Mouse (Mus musculus) kidney, postnatal 14 days (tissue): ENCODE results near the gene Gsg1l.
A peak's percentile ranks its signal among the peaks of the same experiment; 100 is the strongest.

Experiments used
- DNase-seq: peaks from one replicate; pipeline ENCODE4 v3.0.0; 2022; ENCODE audit warnings: mixed read lengths

Gsg1l gene

DNA sequence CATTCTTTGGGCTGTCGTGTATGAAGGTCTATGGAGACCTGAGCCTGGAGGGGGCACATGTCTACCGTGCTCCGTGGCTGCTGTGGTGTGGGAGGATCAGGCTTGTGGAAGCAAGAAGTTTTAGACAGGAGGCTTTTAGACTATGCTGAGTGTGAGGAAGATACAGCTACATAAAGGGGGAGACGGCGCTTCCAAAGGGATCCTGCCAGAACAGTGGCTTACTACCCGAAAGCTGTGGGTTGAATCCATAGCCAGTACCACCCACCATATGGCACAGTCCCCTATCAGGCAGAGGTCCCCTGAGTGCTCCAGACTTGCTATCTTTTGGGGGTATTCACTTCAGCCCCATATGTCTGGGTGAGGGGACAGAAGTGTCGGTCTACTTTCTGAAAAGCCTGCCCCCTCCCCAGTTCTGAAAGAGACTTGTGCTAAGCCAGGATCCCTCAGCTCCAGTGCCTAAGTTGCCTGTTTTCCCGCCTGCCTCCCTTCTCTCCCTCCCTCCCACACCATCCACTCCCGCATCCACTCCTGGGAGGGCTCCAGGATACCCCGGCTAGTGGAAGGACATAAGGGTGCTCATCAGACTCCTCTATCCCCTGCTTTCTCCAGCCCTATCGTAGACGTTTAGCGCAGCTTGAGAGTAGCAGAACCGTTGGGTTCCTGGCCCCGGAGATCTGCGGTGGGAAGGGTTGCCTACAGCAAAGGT, 1.1 kb downstream of the Gsg1l start:
- no peak for DNase-seq

DNA sequence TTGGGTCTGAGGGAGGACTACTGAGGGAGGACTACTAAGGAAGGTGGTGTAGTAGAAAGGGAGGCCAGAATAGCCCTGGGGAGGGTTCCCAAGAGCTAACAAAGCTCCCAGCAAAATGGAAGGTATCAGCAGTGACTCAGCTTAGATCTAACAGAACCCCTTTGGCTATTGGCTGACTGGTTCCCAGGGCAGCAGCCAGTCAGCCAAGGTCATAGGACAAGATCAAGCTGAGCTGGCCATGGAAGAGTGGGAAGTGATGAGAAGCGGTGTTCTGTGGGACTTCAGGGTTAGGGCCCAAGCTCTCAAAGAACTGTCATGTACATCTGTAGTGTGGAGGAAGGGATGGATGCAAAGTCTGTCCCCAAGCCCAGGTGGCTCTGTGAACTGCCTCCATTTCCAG, 5.3 kb downstream of the Gsg1l start:
- no peak for DNase-seq

DNA sequence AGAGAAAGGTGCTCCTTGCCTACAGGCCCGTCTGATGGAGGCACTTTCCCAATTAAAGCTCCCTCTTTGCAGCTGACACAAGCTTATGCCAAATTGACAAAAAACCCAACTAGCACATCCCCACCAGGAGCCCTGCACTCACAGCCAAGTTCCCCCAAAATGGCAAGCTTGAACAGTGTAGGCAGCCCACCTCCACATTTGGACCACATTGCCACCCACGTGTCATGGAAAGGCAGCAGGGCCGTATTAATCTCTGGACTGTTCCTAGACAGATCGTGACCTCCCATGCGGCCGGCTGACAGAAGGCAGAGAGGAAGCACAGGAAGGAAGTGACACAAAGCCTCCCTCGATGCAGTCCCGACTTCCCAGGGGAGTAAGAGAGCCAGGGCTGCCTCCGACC, 7.2 kb downstream of the Gsg1l start:
- no peak for DNase-seq

DNA sequence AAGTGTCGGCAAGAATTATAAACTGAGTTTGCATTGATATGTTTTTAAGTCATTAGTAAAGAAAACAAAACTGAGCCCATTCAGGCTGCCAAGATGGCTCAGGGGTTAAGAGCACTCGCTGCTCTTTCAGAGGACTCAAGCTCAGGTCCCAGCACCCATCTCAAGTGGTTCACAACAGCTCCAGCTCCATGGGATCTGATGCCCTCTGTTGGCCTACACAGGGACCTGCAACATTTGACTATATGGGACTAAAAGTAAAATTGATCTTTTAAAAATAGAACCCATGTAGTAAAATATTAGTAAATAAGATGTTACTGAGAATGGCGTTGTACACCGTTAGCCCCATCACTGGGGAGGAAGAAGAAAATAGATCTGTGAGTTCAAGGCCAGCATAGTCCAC, 11.9 kb downstream of the Gsg1l start:
- DNase-seq, result no peak

DNA sequence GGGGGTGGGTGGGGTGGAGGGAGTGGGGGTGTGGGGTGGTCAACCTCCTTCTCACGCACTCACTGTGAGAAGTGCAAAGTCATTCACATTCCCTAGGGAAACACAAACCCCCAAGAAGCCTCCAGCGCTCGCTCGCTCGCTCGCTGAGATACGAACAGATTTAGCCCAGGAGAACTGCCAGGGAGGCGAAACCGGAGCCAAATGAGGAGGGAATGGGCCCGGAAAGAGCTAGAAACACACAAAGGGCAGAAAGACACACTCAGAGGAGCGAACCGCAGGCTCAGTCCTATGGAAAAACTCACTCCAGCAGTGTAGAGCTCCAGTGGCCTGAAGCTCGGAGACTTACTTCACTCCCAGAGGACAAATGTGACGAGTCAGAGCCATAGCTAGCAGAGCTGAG, 15.4 kb downstream of the Gsg1l start:
- peak; percentile 49 for DNase-seq

DNA sequence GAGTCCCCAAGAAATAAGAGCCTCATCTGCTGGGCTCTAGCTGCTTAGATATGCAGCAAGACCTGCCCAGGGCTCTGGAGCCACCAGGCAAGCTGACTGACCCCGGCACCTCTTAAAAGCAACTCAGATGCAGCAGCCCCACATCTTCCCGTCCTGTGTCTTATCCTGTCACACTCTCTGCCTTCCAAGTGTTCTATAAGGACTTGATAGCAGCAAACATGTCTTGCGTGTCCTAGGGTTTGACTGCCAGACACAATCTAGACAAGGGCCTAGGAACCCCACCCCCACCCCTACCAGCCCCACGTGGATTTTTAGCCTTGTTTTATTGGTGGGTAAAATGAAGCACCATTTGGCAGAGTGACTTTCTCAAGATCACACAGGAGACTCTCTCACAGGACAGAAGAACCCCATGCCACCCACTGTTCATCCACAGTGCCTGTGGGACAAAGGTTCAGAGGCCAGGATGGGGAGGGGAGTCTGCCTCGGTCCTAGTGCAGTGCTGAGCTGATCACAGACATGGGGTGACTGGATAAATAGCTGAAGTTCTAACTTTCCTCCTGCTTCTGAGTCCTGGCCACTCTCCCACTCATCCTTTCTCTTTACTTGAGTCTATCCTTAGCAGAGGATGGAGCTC, 16.9 kb downstream of the Gsg1l start:
- no peak for DNase-seq

DNA sequence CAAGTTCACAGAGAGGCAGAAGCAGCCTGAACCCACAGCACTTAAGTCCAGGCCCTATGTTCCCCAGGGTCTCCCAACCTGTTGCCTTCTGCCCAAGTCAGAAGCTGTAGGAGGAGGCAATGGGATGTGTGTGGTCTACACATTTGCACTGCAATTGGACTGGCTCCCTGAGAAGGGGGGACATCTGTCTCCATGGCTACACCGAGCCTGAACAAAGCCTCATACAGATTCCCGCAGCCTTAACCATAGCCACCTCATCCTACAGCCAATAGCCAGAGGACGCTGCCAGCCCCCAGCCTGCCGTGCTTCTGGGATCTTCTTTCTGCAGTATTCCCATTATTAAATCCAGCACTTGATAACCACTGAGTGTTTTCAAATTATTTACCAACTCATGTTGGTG, 20.0 kb downstream of the Gsg1l start:
- no peak for DNase-seq

DNA sequence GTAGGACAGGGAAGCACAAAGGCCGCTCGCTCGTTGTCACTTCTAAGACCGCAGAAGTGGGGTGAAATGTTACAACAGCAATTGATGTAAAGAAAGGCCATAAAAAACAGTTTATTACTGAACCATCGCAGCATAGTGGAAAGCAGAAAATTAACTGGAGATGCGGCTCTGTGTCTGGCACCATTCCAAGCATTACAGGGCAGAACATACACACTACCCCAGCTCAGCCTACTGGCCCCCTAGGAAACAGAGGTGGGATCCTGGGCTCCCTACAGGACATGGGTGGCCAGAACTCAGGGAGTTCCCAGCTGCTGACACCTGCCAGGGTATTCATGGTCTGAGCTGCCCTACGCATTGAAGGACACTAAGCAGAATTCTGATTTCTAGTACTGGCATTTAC, 23.3 kb downstream of the Gsg1l start:
- no peak for DNase-seq

DNA sequence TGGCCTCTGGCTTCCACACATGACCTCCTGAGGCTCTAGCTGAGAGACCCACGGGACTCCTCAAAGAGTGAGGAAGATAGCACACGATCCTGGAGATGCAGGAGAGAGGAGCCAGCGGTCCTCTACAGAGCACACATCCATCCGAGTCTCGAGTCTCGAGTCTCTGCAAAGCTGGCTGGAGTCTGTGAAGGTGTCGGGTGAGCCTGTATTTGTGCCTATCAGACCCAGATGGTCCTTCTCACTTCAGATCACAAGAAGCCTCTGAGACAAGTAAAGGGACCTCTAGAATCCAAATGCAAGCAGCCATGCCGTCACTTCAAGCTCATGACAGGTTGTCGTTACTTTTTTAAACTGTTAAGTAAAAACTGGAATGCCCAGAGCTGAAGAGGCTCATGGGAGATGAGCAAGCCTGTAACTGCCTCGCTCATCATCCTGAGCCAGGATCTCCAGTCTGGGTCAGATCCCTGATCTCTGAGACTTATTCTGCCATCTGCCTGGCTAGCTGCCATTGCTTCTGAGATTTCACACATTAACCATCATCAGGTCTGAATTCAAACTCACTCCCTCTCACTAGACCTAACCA, 24.8 kb downstream of the Gsg1l start:
- no peak for DNase-seq

DNA sequence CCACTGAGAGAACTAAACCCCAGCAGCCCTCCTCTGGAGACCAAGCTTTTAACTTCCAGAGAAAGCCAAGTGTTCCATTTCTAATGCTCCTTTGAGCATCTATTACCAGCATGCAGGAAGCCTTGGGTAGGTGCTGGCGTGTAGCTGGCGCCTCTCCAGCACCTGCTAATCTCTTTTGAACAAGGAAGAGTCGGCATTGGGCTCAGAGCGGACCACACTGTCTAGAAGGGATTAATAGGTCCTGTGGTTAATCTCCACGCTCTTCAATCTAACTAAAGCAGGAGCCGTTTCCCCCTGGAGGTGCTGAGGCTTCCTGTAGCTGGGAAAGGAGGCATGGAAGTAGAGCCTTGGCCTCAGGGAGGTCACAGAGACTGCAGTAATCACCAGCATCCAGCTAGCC, 27.6 kb downstream of the Gsg1l start:
- no peak for DNase-seq

DNA sequence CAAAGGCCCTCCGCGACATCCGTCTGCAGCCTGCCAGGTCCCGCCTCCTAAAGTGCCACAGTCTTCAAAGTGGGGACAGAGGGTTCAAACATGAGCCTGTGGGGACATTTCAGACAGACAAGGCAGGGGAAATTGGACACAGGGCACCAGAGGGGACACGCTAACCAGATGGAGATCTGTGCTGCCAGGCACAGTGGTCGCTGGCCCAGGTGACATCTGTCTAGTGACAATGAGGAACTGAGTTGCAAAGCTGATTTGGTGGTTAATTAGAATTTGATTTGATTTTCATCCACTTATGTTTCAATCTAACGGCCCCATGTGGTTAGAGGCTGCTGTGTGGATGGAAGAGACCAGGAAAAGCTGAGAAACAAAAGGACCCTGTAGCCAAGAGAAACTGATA, 28.6 kb downstream of the Gsg1l start:
- DNase-seq, result no peak

DNA sequence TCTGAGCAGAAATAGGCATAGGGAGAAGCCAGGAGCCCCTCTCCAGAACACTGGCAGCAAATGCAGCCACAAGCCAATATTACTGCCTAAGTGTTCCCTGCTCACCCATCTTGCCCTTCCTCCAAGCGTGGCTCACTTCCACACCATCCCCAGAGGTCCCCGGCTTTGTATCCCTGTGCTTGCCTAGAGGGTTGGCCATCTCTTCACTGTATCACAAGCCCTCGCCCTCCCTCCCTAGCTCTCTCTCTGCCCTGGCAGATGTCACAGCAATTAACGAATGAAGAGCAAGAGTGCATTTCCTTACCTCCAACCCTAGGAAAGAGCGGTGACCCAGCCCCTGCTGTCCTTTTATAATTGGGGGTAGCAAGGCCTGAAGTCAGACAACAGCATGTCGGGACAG, 30.3 kb downstream of the Gsg1l start:
- no peak for DNase-seq

DNA sequence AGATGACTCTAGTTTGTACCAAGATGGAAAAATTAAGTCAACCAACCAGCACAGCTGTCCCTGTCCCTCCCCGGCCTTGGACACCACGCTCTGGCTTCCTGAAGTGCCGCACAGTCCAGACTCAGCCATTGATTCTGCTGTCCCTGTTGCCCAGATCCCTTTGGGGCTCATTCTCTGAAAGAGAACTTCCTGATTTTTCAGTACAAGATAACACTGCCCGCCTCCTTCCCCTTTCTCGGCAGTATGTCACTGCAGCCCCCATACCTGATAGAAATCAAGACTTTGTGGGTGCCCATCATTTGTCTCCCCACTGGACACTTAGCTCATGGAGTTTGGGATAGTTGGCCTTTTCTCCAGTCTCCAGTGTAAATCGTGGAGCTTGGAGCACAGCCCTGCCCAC, 37.1 kb downstream of the Gsg1l start:
- DNase-seq, result no peak

DNA sequence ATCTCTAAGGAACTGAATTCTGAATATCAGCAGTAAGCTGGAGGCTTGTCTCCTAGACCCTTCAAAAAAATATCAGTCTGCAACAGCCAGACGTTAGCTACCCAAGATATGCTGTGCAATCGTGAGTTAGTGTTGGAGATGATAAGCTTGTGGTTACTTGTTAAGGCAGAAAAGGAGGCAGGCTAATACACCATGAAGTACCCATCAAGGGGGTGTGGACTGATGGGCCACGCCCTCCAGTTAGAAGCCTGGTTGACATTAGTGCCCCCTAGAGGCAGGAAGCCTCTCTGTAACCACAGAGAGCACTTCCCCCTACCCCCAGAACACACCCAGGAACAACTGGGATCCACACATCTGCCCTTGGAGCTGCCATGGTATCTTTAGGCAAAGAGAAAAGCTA, 39.9 kb downstream of the Gsg1l start:
- no peak for DNase-seq

DNA sequence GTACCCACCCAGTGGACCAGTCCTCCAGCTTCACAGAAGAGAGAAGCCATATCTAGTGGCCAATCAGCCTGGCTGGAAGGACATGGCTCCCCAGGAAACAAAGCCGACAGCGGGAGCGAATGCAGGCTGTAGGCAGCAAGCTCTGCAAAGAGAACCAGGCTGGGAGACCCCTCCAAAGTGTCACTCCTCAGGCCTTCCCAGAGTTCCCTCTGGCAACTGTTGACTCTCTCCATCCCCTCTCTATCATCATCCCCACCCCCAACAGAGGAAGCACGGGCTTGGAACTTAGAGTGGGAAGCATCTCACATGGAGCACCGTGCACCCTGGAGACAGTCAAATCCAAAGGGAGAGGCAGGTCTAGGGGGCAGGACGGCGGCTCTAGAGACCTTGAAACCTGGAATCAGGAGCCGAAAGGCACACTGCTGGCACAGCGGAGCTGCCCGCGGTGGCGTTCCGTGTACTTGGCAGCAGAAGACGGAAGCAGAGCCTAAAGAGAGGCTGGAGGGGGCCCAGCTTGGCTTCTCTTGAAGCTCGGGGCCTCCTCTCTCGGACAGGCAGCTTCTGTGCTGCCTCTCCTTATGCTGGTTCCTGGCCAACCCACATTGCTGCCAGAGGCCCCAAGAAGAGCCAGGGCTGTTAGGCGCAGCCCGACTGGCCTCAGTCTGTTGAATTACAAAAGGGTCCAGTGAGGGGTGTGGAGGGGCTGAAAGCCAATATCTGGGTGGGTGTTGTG, 41.3 kb downstream of the Gsg1l start:
- DNase-seq, result no peak

DNA sequence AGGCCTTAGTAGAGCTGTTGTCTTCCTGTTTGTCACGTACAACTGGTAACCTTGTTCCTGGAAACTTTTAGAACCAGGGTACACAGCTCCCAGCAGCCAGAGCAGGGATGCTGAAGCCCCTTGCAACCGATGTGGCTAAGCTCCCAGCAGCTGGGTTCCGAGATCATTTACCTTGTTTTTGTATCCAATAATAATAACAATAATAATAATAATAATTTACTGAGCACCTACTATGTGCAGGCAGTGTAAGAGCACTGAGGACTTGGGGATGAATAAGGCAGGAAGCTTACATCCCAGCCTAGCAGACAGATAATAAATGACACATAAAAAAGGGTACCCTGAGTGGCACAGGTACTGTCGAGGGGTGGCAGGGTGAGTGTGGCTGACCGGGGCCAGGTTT, 42.4 kb downstream of the Gsg1l start:
- no peak for DNase-seq

DNA sequence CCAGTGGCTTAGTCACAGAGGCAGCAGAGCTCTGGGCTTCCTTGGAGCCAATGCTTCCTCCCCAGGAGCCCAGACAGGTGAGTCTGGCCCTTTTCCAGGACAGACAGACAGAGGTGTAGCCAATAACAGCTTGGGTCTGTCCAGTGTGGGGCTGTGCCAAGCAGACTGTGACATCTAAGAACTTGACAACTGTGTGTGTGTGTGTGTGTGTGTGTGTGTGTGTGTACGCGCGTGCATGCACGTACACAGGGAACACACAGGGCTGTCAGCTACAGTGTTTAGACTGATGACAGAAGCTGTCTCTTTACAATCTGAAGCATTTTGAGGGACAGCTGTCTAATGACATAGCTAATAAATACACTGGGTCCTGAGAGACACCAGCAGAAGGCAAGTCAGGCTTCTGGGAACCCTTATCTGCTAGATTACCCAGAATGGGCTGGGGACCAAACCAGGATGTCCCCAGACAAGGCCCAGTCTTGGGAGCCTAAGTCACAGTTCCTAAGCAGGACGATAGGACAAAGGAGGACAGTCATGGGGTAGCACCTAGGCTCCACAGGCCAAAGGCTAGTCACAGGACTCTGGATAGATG, 42.9 kb downstream of the Gsg1l start:
- no peak for DNase-seq

DNA sequence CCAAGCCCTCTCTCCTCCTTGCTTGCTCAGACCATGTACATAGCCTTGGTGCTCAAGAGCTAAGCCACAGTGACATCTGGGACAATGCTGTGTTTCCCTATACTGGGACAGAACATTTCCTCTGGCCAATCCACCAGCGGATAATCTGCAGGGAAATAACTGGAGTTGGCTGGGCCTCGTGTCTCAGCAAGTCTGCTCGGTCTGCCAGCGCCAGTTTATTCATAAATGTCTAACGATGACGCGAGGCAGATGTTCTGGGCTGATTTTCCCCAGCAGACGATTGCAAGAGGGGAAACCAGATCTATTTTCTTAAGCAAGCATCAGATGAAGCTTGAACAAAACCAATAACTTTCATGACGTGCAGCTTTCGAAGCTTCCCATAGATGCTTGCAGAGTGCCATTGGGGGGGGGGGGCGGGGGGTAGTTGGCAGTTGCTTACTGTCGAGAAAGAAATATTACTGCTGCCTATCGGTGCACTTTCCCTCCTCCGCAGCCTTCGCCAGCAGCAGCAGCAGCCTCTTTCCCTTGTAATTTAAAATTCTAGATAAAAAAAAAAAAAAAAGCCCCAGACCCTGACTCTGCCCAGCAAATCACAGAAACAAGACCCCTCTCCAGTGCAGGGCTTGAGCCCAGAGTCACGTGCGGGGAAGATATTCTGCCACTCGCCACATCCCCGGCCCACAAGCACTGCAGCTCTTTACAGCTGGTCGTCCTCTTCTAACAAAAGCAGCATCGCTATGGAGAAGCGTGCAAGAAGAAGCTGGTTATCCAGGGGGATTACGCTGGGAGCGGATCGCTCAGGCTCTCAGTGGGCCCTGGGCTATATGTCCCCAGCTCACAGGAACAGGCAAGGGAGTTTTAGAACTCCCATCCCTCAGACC, 43.6 kb downstream of the Gsg1l start:
- peak; percentile 41 for DNase-seq

DNA sequence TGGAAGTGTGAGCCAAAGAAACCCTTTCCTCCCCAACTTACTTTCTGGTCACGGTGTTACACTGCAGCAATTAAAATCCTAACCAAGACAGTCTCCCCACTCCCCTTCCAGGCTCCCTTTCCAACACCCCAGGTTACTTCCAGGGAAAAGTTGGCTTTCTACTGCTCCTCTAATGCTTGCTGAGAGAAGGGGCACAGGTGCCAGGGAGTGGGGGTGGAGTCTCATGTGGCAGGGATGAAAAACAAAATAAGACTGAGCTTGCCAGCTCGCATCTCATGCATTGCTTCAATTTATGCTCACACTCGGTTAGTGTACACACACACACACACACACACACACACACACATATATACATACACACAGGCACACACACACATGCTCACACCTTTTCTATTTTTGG, 46.9 kb downstream of the Gsg1l start:
- DNase-seq, result no peak

DNA sequence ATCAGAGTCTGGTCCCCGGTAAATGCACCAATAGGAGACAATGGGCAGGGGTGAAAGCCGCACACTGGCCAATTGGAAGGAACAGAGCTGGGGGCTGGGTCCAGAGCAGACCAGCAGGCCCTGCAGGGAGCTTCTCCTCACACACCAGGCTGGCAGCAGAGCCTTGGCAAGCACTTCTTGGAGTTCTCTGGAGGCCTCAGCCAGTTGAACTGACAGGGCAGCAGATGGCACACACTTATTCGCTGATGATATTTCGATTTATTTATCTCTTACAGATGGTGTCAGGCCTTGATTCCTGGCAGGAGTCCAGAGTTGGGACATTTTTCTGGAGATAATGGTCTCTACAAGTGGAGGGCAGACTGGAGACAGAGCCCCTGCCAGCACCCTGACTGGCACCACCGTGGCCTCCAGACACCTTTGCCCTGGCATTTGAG, 49.4 kb downstream of the Gsg1l start:
- DNase-seq, result no peak

DNA sequence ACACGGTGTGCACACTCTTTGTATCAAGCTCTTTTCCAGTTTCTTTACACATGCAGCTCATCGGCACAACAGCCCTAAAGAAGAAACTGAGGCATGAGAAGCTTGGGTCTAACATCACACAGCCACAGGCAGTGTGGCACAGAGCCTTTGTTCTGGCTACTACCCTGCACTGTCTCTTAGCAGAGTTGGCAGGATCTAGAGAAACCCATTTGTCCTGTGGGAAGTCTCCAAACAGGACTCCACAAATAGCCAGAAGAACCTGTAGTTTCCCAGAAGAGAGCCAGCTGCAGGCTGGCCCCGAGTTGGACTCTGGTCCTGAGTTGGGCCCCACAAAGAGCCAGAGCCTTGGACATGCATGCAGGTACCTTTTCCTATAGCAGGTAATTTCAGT, 49.9 kb downstream of the Gsg1l start:
- no peak for DNase-seq

DNA sequence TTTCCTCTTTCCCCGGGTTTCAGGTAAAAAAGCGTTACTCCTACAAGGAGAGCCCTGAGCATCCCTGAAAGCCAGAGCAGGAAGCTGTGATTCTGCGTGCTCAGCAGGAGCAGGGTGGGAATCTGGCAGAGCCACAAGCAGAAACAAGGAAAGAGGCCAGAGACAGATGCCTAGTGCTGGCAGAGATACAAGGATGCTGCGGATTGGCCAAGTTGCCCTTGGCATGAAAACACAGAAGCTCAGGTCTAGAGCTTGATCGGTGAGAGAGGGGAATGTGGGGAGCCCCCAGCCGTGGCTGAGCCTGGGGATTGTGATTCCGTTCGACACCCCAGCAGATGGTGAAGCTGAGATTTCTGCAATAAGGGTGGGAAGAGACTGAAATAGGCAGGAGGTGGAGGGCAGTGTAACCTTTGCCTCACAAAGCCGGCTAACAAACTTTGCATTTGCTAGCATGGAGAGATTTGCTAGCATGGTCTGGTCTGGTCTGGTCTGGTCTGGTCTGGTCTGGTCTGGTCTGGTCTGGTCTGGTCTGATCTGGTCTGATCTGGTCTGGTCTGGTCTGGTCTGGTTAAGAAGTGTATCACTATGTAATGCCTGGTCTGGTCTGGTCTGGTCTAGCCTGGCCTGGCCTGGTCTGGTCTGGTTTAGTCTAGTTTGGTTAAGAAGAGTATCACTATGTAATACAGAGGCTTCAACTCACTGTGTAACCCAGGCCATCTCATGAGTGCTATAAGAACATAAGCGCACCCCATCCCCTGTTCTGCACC, 50.4 kb downstream of the Gsg1l start:
- no peak for DNase-seq
